Mouse (Mus musculus): ENCODE measurements at regions not wholly inside any gene's neighbourhood (a gene's known extent, or its start where the extent isn't known, plus 50 kb on each side); places are given as distances from the start of the nearest gene placed in this dataset.

- CTCF ChIA-PET = interaction anchor here (0.6 kb wide), 1 partner anchor 615 kb away, joined by 5 read pairs; no protein-coding TSS in a partner anchor
Observed at GRCm38 (mm10) chr6:75683935-75684334, 813.6 kb downstream of the Gm9008 start.

DNA sequence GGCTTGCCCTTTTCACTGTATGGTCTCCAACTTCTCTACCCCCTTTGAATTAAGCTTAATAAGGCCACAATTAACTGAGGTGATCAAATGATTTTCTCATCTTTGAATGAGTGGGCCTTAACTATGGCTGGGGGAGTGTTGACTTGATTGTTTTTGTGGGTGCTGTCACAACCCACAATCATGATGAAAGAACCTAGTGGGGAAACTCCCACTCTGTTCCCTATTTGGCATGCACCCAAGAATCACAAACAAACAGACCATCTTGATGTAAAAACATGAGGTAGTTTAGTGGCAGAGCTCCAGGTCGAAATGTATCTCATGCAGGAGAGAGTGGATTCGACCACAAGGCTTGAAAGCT lies 853.2 kb downstream of the Gm9008 start:
- CTCF ChIA-PET = no interaction called here

GRCm38 (mm10) chr6:75643581-75644362 lies 853.8 kb downstream of the Gm9008 start:
- CTCF ChIA-PET = no interaction called here

DNA sequence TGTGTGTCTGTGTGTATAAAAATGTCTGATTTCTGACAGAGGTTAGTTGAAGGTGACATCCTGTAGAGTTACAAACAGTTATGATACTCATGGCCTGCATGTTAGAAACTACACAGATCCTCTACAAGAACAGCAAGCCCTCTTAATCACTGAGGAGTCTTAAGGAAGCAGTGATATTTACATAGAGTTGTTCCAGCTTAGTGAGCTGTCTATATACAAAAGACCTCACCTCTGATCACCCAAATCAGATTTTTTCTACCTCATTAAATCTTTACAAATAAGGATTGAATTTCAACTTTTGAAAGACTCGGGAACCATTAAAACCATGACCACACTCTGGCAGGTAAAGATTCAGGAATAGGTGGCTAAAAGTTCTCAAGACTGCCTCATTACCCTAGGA lies 861.5 kb downstream of the Gm9008 start:
- CTCF ChIA-PET = no interaction called here

GRCm38 (mm10) chr6:75602536-75603279 lies 894.9 kb downstream of the Gm9008 start:
- CTCF ChIA-PET = no interaction called here

- CTCF ChIA-PET = no interaction called here
Observed at GRCm38 (mm10) chr6:75558431-75558830, 939.2 kb downstream of the Gm9008 start.

DNA sequence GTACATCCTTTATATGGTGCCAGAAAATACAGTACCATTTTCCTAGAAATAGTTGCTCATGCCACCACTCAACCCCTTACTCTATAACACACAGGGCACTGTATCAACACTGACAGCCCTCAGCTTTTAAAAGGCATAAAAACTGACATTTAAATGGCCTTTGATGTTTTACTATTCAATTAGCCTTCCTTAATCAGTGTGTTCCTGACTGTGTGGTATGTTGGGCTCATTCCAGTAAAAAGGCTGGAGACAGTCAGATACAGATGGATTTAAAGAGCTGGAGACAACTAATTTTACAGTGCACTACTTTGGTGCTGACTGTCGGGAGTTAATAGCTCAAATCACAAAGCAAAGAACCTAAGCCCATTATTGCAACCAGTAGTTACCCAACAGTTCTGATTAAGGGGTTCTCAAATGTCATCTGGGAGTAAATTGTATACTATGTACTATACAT lies 955.3 kb downstream of the Gm9008 start:
- CTCF ChIA-PET = no interaction called here

GRCm38 (mm10) chr6:75539703-75540102 lies 957.9 kb downstream of the Gm9008 start:
- CTCF ChIA-PET = no interaction called here
